Mouse (Mus musculus) embryonic facial prominence, embryonic 11.5 days (tissue): ENCODE data around the gene Gm49510. TPM values are rescaled to one million over a fixed set of nuclear protein-coding genes. Genes with fewer than 3 reads are reported as not detected.

ENCODE experiments used
- ATAC-seq: fragments of 200-750 bp; cut with Nextera tagmentation; replicated peaks from 2 replicates; pipeline ENCODE4 v1.8.0; 2017; ENCODE audit warnings: low read depth; ENCODE audit not compliant: insufficient number of reproducible peaks, low FRiP score, low TSS enrichment
- DNase-seq: peaks from one replicate; pipeline ENCODE4 v3.0.0-alpha.2; 2015; ENCODE audit warnings: low spot score
- H3K27ac ChIP-seq: fragments of 300-500 bp; sonication (generic); replicated peaks from 2 replicates; pipeline ENCODE4 v1.5.1; 2014; ENCODE audit warnings: mild to moderate bottlenecking, low read depth, low read length, control low read depth
- H3K27me3 ChIP-seq: fragments of 300-500 bp; sonication (generic); 2 replicates; pipeline ENCODE4 v1.6.1; 2014; ENCODE audit warnings: mild to moderate bottlenecking, low read length, moderate library complexity, mixed read lengths; ENCODE audit not compliant: control insufficient read depth, insufficient read depth
- H3K36me3 ChIP-seq: fragments of 300-500 bp; sonication (generic); replicated peaks from 2 replicates; pipeline ENCODE4 v1.6.1; 2014; ENCODE audit warnings: low read depth, mild to moderate bottlenecking, low read length, moderate library complexity, mixed read lengths; ENCODE audit not compliant: control insufficient read depth, insufficient read depth
- H3K4me1 ChIP-seq: fragments of 300-500 bp; sonication (generic); 2 replicates; pipeline ENCODE4 v1.6.1; 2014; ENCODE audit warnings: low read length, mixed read lengths; ENCODE audit not compliant: control insufficient read depth, insufficient read depth
- H3K4me2 ChIP-seq: fragments of 300-500 bp; sonication (generic); 2 replicates; pipeline ENCODE4 v1.6.1; 2014; ENCODE audit warnings: low read depth, mild to moderate bottlenecking, control low read depth, low read length, moderate library complexity
- H3K4me3 ChIP-seq: fragments of 300-500 bp; sonication (generic); 2 replicates; pipeline ENCODE4 v1.5.1; 2014; ENCODE audit warnings: low read depth, low read length, control low read depth
- H3K9ac ChIP-seq: fragments of 300-500 bp; sonication (generic); replicated peaks from 2 replicates; pipeline ENCODE4 v1.6.1; 2014; ENCODE audit warnings: mild to moderate bottlenecking, control low read depth, low read length
- H3K9me3 ChIP-seq: fragments of 300-500 bp; sonication (generic); replicated peaks from 2 replicates; pipeline ENCODE4 v1.6.1; 2016; ENCODE audit warnings: mild to moderate bottlenecking, low read length, inconsistent platforms, mixed read lengths; ENCODE audit not compliant: control insufficient read depth
- WGBS: fragments of 180-500 bp; shearing (Covaris S2); extraction: QIAGEN DNeasy Blood & Tissue Kit; methylation state at CpG from one replicate; pipeline ENCODE4 v1.1.7; 2014; 5-methylcytosine and 5-hydroxymethylcytosine counted together
- polyA plus RNA-seq: library from polyadenylated mRNA; unstranded; fragments of >200 nt; fragmentation: Nextera tagmentation; extraction: Ambion mirVana; gene quantifications from 2 replicates; pipeline ENCODE4 v1.2.1, GENCODE M21; 2014

The Gm49510 gene
- polyA plus RNA-seq, 1 experiment from 2014 or later: 0.58 TPM

GRCm38 (mm10) chr15:78898507-78899001 is 913 bp upstream of the Gm49510 start:
- Histone ChIP-seq H3K9me3 (no peaks in the 10 kb centered on the region), H3K36me3 (no peaks in the 10 kb centered on the region), H3K27ac (no peak overlapping the region), H3K4me2 (no peak overlapping the region), H3K4me3 (peak overlapping the region; percentile 57; the same call in 1 of the 2 replicates), H3K4me1 (peaks cover 4% of the 10 kb centered on the region), H3K9ac (no peak overlapping the region), H3K27me3 (no peaks in the 10 kb centered on the region)
- DNase-seq (no peak), ATAC-seq (no peak)
- 51% methylated on average over 6 of the region's 6 CpGs for WGBS

GRCm38 (mm10) chr15:78899740-78900584 is 495 bp downstream of the Gm49510 start, which contains the start of gene Sh3bp1:
Sh3bp1 (plus strand) TSS chr15:78899768.
- DNase-seq (peak; percentile 83), ATAC-seq (0 out of 2 replicates have a peak, but pooled peaks have one; percentile 32)
- Histone ChIP-seq H3K9ac (peak within 1 kb of the TSS; percentile 68), H3K4me2 (peak within 1 kb of the TSS; percentile 89), H3K27ac (peak within 1 kb of the TSS; percentile 54), H3K9me3 (no peaks in the 10 kb centered on the region), H3K36me3 (no peaks in the 10 kb centered on the region), H3K27me3 (no peaks in the 10 kb centered on the region), H3K4me3 (peak within 1 kb of the TSS; percentile 57), H3K4me1 (peaks cover 4% of the 10 kb centered on the region)
- WGBS: 1% methylated on average over 47 of the region's 47 CpGs

GRCm38 (mm10) chr15:78900585-78901421 is 1.3 kb downstream of the Gm49510 start:
- H3K4me3 ChIP-seq: peak overlapping the region; percentile 57
- H3K9ac ChIP-seq: peak overlapping the region; percentile 68
- H3K27me3 ChIP-seq: no peaks in the 10 kb centered on the region
- 14% methylated on average over 18 of the region's 18 CpGs for WGBS
- H3K27ac ChIP-seq: peak overlapping the region; percentile 54
- DNase-seq (peak; percentile 14), ATAC-seq (0 out of 2 replicates have a peak, but pooled peaks have one; percentile 29)
- H3K4me1 ChIP-seq: peaks cover 4% of the 10 kb centered on the region
- no peaks in the 10 kb centered on the region for H3K36me3 ChIP-seq
- H3K4me2 ChIP-seq: peak overlapping the region; percentile 89
- H3K9me3 ChIP-seq: no peaks in the 10 kb centered on the region

- 39% methylated on average over 8 of the region's 8 CpGs for WGBS
- H3K27ac ChIP-seq: no peak overlapping the region; the same call in 1 of the 2 replicates
- ATAC-seq: no peak
These were observed 1.9 kb downstream of the Gm49510 start for GRCm38 (mm10) chr15:78901422-78901789.

GRCm38 (mm10) chr15:78903243-78903642 is 3.8 kb downstream of the Gm49510 start:
- peak; percentile 89 for DNase-seq
- no peak for ATAC-seq
- WGBS: 8% methylated on average over 2 of the region's 2 CpGs
- no peak overlapping the region for H3K4me2 ChIP-seq
- H3K4me1 ChIP-seq: peaks cover 4% of the 10 kb centered on the region
- no peak overlapping the region for H3K9ac ChIP-seq
- H3K36me3 ChIP-seq: no peaks in the 10 kb centered on the region
- no peak overlapping the region for H3K4me3 ChIP-seq
- H3K9me3 ChIP-seq: no peaks in the 10 kb centered on the region
- H3K27ac ChIP-seq: no peak overlapping the region
- no peaks in the 10 kb centered on the region for H3K27me3 ChIP-seq

More at GRCm38 (mm10) chr15:78901422-78901789, 1.9 kb downstream of the Gm49510 start:
- peaks cover 4% of the 10 kb centered on the region for H3K4me1 ChIP-seq
- H3K36me3 ChIP-seq: no peaks in the 10 kb centered on the region
- peak overlapping the region; percentile 89 for H3K4me2 ChIP-seq
- H3K4me3 ChIP-seq: peak overlapping the region; percentile 3; the same call in 1 of the 2 replicates
- H3K27me3 ChIP-seq: no peaks in the 10 kb centered on the region
- peak; percentile 60 for DNase-seq
- H3K9me3 ChIP-seq: no peaks in the 10 kb centered on the region
- peak overlapping the region; percentile 68; the same call in 1 of the 2 replicates for H3K9ac ChIP-seq

- no peak overlapping the region for H3K4me3 ChIP-seq
- H3K27ac ChIP-seq: no peak overlapping the region
- no peaks in the 10 kb centered on the region for H3K4me1 ChIP-seq
- 78% methylated on average over 7 of the region's 7 CpGs for WGBS
- no peak overlapping the region for H3K9ac ChIP-seq
- ATAC-seq (no peak), DNase-seq (no peak)
- no peaks in the 10 kb centered on the region for H3K9me3 ChIP-seq
- H3K27me3 ChIP-seq: no peaks in the 10 kb centered on the region
- H3K4me2 ChIP-seq: no peak overlapping the region
- no peaks in the 10 kb centered on the region; the same call in 1 of the 2 replicates for H3K36me3 ChIP-seq
These were observed 8.9 kb downstream of the Gm49510 start for GRCm38 (mm10) chr15:78908399-78908798.

GRCm38 (mm10) chr15:78908982-78909381 is 9.5 kb downstream of the Gm49510 start:
- no peak for ATAC-seq

More at GRCm38 (mm10) chr15:78908982-78909381, 9.5 kb downstream of the Gm49510 start:
- DNase-seq: no peak
- Histone ChIP-seq H3K27me3 (no peaks in the 10 kb centered on the region), H3K9me3 (no peaks in the 10 kb centered on the region), H3K27ac (no peak overlapping the region), H3K9ac (no peak overlapping the region), H3K4me3 (no peak overlapping the region), H3K4me1 (no peaks in the 10 kb centered on the region), H3K4me2 (no peak overlapping the region), H3K36me3 (no peaks in the 10 kb centered on the region; the same call in 1 of the 2 replicates)
- WGBS: 89% methylated on average over 8 of the region's 8 CpGs
